Mouse (Mus musculus): Measurements from ENCODE around the gene Slc11a1. TPM values are rescaled to one million over a fixed set of nuclear protein-coding genes. Genes with fewer than 3 reads are reported as not detected.

Slc11a1 gene
- total and polyA plus RNA-seq, 3 experiments: 0.11 TPM; not detected in 2

- Histone ChIP-seq H3K4me3 (ENCODE audit: control insufficient read depth in 1 of 2, insufficient read depth in 1 of 2, low read depth in 2 of 2, low read length in 2 of 2) (no peak overlapping the region), H3K79me2 (ENCODE audit: control insufficient read depth, insufficient read depth, low read length, poor library complexity) (no peaks in the 10 kb centered on the region; the same call in 1 of the 2 replicates)
These were observed 8.4 kb downstream of the Slc11a1 start for GRCm38 (mm10) chr1:74383385-74383784.

DNA sequence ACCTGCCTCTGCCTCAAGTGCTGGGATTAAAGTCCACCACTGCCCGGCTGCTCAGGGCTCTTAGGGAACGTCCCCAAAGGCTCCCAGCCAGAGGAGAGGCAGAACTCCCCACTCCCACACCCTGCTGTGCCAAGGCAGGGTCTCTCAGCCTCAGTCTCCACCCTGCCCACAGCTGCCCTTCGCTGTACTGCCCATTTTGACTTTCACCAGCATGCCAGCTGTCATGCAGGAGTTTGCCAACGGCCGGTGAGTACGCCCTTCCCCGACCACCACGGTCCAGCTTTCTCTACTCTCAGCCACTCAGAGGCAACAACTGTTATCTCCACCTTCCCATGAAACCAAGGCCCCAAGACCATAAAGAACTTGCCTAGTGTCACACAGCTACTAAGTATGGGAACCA lies 9.5 kb downstream of the Slc11a1 start:
- no peak for TF ChIP-seq MYB (IDR thresholded peaks at IDR 0.05; ENCODE audit: low read depth, low read length)
- no peak for TF ChIP-seq TBP (IDR thresholded peaks at IDR 0.05; ENCODE audit: low read depth, low read length)
- no peak for TF ChIP-seq NRF1 (IDR thresholded peaks at IDR 0.05; ENCODE audit: insufficient read depth, low read depth, low read length, poor library complexity, severe bottlenecking)

More at GRCm38 (mm10) chr1:74383385-74383784, 8.4 kb downstream of the Slc11a1 start:
- H3K4me1 ChIP-seq (ENCODE audit: control insufficient read depth in 1 of 2, insufficient read depth in 2 of 2, low read length in 2 of 2): peaks cover 0 to 18% of the 10 kb centered on the region in 2 experiments; a peak in 3 of 4 replicates
- TF ChIP-seq MAFK (IDR thresholded peaks at IDR 0.05; ENCODE audit: borderline replicate concordance, low read depth, low read length): no peak
- no peak for TF ChIP-seq ETS1 (IDR thresholded peaks at IDR 0.05; ENCODE audit: low read depth, low read length)
- no peak for TF ChIP-seq EP300 (IDR thresholded peaks at IDR 0.05; ENCODE audit: low read depth in 1 of 2, low read length in 2 of 2)
- no peak for TF ChIP-seq USF2 (IDR thresholded peaks at IDR 0.05; ENCODE audit: borderline replicate concordance in 1 of 2, insufficient read depth in 1 of 2, low read depth in 1 of 2, low read length in 2 of 2)
- no peak for TF ChIP-seq KAT2A (conservative IDR thresholded peaks at IDR 0.05; ENCODE audit: low read depth, low read length)
- TF ChIP-seq NRF1 (IDR thresholded peaks at IDR 0.05; ENCODE audit: insufficient read depth, low read depth, low read length, poor library complexity, severe bottlenecking): no peak
- TF ChIP-seq ZMIZ1 (IDR thresholded peaks at IDR 0.05; ENCODE audit: low read depth, low read length): no peak
- no peak for TF ChIP-seq CTCF (IDR thresholded peaks at IDR 0.05 in 2 of 3, conservative IDR thresholded peaks at IDR 0.05 in 1 of 3; ENCODE audit: control insufficient read depth in 1 of 3, insufficient read depth in 1 of 3, low read depth in 2 of 3, low read length in 3 of 3, poor library complexity in 1 of 3, severe bottlenecking in 1 of 3)
- no peak for TF ChIP-seq RCOR1 (IDR thresholded peaks at IDR 0.05; ENCODE audit: low read depth, low read length)
- TF ChIP-seq NELFE (IDR thresholded peaks at IDR 0.05; ENCODE audit: low read depth, low read length): no peak
- H3K9ac ChIP-seq (ENCODE audit: control insufficient read depth, low read depth, low read length, poor library complexity, severe bottlenecking): no peak overlapping the region
- no peak overlapping the region for H3K27ac ChIP-seq (ENCODE audit: control insufficient read depth, low read depth, low read length)
- H3K36me3 ChIP-seq (ENCODE audit: control insufficient read depth in 1 of 2, insufficient read depth in 2 of 2, low read length in 2 of 2): peaks cover 0 to 5% of the 10 kb centered on the region in 2 experiments; a peak in 2 of 4 replicates
- no peak for DNase-seq (ENCODE audit: low read depth, low spot score)
- no peaks in the 10 kb centered on the region for H3K27me3 ChIP-seq (ENCODE audit: control insufficient read depth in 1 of 2, insufficient read depth in 2 of 2, low read length in 2 of 2)
- H3K9me3 ChIP-seq (replicated peaks; ENCODE audit: insufficient read depth, low read length): no peaks in the 10 kb centered on the region

GRCm38 (mm10) chr1:74385064-74385463 lies 10.1 kb downstream of the Slc11a1 start:
- no peaks in the 10 kb centered on the region; the same call in 1 of the 2 replicates for H3K79me2 ChIP-seq (ENCODE audit: control insufficient read depth, insufficient read depth, low read length, poor library complexity)
- no peak overlapping the region for H3K27ac ChIP-seq (ENCODE audit: control insufficient read depth, low read depth, low read length)
- H3K4me3 ChIP-seq (ENCODE audit: control insufficient read depth in 1 of 2, insufficient read depth in 1 of 2, low read depth in 2 of 2, low read length in 2 of 2): no peak overlapping the region
- DNase-seq (ENCODE audit: low read depth, low spot score): no peak
- no peak overlapping the region for H3K9ac ChIP-seq (ENCODE audit: control insufficient read depth, low read depth, low read length, poor library complexity, severe bottlenecking)
- H3K27me3 ChIP-seq (ENCODE audit: control insufficient read depth in 1 of 2, insufficient read depth in 2 of 2, low read length in 2 of 2): no peaks in the 10 kb centered on the region
- H3K4me1 ChIP-seq (ENCODE audit: control insufficient read depth in 1 of 2, insufficient read depth in 2 of 2, low read length in 2 of 2): peaks cover 0 to 15% of the 10 kb centered on the region in 2 experiments; a peak in 3 of 4 replicates
- peaks cover 0 to 10% of the 10 kb centered on the region in 2 experiments; a peak in 2 of 4 replicates for H3K36me3 ChIP-seq (ENCODE audit: control insufficient read depth in 1 of 2, insufficient read depth in 2 of 2, low read length in 2 of 2)
- no peaks in the 10 kb centered on the region for H3K9me3 ChIP-seq (replicated peaks; ENCODE audit: insufficient read depth, low read length)
- TF ChIP-seq CHD1 (IDR thresholded peaks at IDR 0.05; ENCODE audit: low read depth, low read length): no peak
- TF ChIP-seq USF1 (IDR thresholded peaks at IDR 0.05; ENCODE audit: low read depth, low read length): no peak
- no peak for TF ChIP-seq KAT2A (conservative IDR thresholded peaks at IDR 0.05; ENCODE audit: low read depth, low read length)
- no peak for TF ChIP-seq GATA1 (IDR thresholded peaks at IDR 0.05; ENCODE audit: low read depth, low read length)
- TF ChIP-seq TAL1 (IDR thresholded peaks at IDR 0.05; ENCODE audit: low read length): no peak
- no peak for TF ChIP-seq JUND (IDR thresholded peaks at IDR 0.05; ENCODE audit: low read depth, low read length)
- TF ChIP-seq ZKSCAN1 (IDR thresholded peaks at IDR 0.05; ENCODE audit: low read depth, low read length): no peak
- no peak for TF ChIP-seq CTCF (IDR thresholded peaks at IDR 0.05 in 2 of 3, conservative IDR thresholded peaks at IDR 0.05 in 1 of 3; ENCODE audit: control insufficient read depth in 1 of 3, insufficient read depth in 1 of 3, low read depth in 2 of 3, low read length in 3 of 3, poor library complexity in 1 of 3, severe bottlenecking in 1 of 3)
- no peak for TF ChIP-seq MAX (IDR thresholded peaks at IDR 0.05; ENCODE audit: low read length)
- TF ChIP-seq MAZ (IDR thresholded peaks at IDR 0.05; ENCODE audit: low read depth, low read length): no peak
- no peak for TF ChIP-seq ETS1 (IDR thresholded peaks at IDR 0.05; ENCODE audit: low read depth, low read length)
- no peak for TF ChIP-seq SIN3A (IDR thresholded peaks at IDR 0.05; ENCODE audit: low read length)
- TF ChIP-seq UBTF (IDR thresholded peaks at IDR 0.05; ENCODE audit: borderline replicate concordance, insufficient read depth, low read depth, low read length): no peak
- TF ChIP-seq POLR2A (IDR thresholded peaks at IDR 0.05; ENCODE audit: control insufficient read depth in 1 of 2, insufficient read depth in 1 of 2, low read depth in 1 of 2, low read length in 2 of 2, poor library complexity in 1 of 2): no peak
- no peak for TF ChIP-seq MAFK (IDR thresholded peaks at IDR 0.05; ENCODE audit: borderline replicate concordance, low read depth, low read length)
- no peak for TF ChIP-seq TBP (IDR thresholded peaks at IDR 0.05; ENCODE audit: low read depth, low read length)
- TF ChIP-seq BHLHE40 (IDR thresholded peaks at IDR 0.05; ENCODE audit: borderline replicate concordance, low read depth, low read length): no peak

More for the DNA sequence above, 9.5 kb downstream of the Slc11a1 start:
- H3K27me3 ChIP-seq (ENCODE audit: control insufficient read depth in 1 of 2, insufficient read depth in 2 of 2, low read length in 2 of 2): no peaks in the 10 kb centered on the region
- H3K4me1 ChIP-seq (ENCODE audit: control insufficient read depth in 1 of 2, insufficient read depth in 2 of 2, low read length in 2 of 2): peaks cover 0 to 19% of the 10 kb centered on the region in 2 experiments; a peak in 3 of 4 replicates
- H3K4me3 ChIP-seq (ENCODE audit: control insufficient read depth in 1 of 2, insufficient read depth in 1 of 2, low read depth in 2 of 2, low read length in 2 of 2): no peak overlapping the region
- H3K36me3 ChIP-seq (ENCODE audit: control insufficient read depth in 1 of 2, insufficient read depth in 2 of 2, low read length in 2 of 2): peaks cover 0 to 9% of the 10 kb centered on the region in 2 experiments; a peak in 2 of 4 replicates
- no peak overlapping the region for H3K9ac ChIP-seq (ENCODE audit: control insufficient read depth, low read depth, low read length, poor library complexity, severe bottlenecking)
- H3K27ac ChIP-seq (ENCODE audit: control insufficient read depth, low read depth, low read length): no peak overlapping the region
- no peaks in the 10 kb centered on the region; the same call in 1 of the 2 replicates for H3K79me2 ChIP-seq (ENCODE audit: control insufficient read depth, insufficient read depth, low read length, poor library complexity)
- no peaks in the 10 kb centered on the region for H3K9me3 ChIP-seq (replicated peaks; ENCODE audit: insufficient read depth, low read length)
- DNase-seq (ENCODE audit: low read depth, low spot score): no peak
